Mouse (Mus musculus) hindlimb bud, embryonic 11.5 days (tissue): Measurements from ENCODE around the gene Gm29094.
"Not testable (repeated sequence)": the region's sequence is repeated elsewhere in the genome, so short reads cannot be mapped to it uniquely, and the experiment has no call there.

Experiments used
- DNase-seq: peaks from one replicate; pipeline ENCODE4 v3.0.0-alpha.2; 2012; ENCODE audit warnings: low read depth, low spot score; ENCODE audit errors: extremely low spot score

The Gm29094 gene

GRCm38 (mm10) chr9:89198969-89199416 is at the start of gene Gm29094, which contains the start of gene Bcl2a1b:
Gene Gm29094, plus strand, starts transcription at chr9:89199379.
Gene Bcl2a1b, plus strand, starts transcription at chr9:89199209.
- DNase-seq: not testable (repeated sequence)

- DNase-seq: not testable (repeated sequence)
These were observed 26.6 kb upstream of the Gm29094 start for GRCm38 (mm10) chr9:89172539-89172938.

GRCm38 (mm10) chr9:89178833-89179232 is 20.3 kb upstream of the Gm29094 start:
- DNase-seq: not testable (repeated sequence)

DNA sequence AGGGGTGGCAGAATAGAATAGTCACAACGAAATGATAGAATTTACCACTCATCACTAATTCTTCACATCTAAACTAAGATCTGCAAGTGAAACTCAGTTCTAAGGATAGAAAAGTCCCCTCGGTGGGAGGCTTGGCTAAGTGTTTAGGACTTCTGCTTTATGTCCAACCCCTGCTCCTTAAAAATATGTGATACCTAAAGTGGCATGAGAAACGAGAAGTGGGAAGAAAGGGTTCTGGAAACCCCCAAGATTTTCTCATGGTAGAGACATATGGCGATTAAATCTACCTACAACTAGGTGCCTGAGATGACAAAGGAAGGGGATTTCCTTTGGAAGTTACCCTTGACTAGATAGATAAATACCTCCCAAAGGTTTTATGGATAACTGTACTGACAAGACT is 19.7 kb upstream of the Gm29094 start:
- DNase-seq: not testable (repeated sequence)

DNA sequence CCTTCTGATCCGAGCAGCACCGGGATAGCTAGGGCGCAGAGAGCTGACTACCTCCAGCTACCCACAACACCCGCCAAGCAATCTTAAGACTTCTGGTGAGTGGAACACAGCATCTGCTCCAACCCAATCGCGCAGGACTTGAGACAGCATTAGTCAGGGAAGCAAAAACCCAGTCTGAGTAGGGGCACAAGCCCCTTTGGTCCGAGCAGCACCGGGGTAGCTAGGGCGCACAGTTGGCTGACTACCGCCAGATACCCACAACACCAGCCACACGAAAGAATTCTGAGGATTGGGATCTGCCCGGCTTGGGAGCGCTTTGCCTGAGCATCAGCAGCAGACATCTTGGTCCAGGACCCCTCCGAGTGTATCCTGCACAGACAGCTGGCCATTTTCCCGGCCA is 12.2 kb upstream of the Gm29094 start:
- DNase-seq: not testable (repeated sequence)

DNA sequence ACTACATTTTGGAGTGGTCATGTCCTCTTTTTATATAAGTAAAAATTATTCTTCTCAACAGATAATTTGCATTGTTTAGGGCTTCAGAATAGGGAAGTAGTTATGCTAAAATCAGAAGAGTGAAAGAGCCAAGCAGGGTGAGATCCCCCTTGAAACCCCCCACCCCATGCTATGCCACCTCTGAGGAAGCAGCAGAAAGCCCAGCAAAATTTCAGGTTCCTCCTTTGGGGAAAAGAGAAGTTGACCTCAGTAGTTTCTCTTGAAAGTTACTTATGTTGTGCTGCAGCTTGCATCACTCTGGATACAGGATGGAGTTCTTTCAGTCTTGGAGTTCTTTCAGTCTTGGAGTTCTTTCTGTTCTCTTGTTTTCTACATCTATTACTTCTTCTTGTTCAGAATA is 3.7 kb upstream of the Gm29094 start:
- DNase-seq: not testable (repeated sequence)

DNA sequence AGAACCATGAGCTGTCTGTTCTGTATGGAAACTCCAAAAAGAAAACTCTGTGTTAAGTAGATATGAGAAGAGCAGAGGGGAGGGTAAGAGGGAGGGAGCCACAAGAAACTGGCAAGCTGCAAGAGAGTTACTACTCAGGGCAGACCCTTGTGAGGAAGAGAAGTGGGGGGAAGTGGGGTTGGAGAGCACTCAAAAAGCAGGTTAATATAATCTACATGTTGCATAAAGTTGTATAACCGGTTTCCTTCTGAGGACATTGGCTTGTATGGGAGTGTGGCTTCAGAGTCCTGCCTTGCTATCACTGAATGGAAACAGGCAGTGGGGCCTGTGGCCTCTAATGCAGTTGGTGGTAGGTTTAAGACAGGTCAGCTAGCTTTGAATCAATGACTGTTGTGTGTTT is 1.7 kb upstream of the Gm29094 start:
- not testable (repeated sequence) for DNase-seq

DNA sequence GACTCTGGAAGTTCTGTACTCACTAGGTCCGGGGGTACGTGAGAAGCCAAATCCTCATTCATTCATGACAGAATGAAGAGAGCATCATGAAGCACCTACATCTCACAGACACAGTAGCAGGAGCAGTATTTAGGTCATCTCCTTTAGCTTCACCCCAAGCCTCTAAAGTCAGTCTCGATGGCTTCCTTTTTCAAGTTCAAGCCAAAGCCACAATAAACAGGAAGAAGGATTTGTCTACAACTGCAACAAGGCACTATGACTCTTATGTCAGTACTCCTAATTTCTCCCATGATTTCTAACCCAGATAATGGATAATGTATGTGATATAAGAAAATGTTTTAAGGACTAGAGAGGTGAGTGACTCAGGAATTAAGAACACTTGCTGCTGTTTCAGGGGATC is 830 bp upstream of the Gm29094 start:
- not testable (repeated sequence) for DNase-seq

DNA sequence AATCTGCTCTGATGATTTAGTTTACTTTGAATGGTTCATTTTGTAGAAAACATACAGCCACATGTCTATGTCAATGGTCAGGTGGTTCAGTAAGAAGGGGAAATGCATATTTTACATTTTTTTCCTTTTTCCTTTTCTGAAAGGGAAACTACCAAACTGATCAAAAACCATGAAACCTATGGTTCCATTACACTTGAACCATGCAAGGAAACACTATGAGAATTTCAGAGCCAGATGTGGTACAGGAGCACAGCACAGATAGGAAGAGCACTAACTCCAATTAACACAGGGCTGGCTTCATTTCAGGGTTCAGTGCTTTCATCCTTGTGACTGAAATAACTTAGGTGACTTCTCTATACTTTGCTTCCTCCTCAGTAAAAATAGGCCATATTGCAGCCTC is 3.1 kb downstream of the Gm29094 start:
- DNase-seq: not testable (repeated sequence)

GRCm38 (mm10) chr9:89208939-89209338 is 9.8 kb downstream of the Gm29094 start:
- DNase-seq: not testable (repeated sequence)

- not testable (repeated sequence) for DNase-seq
These were observed 11.3 kb downstream of the Gm29094 start, which contains the start of gene Mthfs for GRCm38 (mm10) chr9:89210353-89211064. Gene Mthfs, plus strand, starts transcription at chr9:89210676.

- DNase-seq: not testable (repeated sequence)
These were observed 12.1 kb downstream of the Gm29094 start for GRCm38 (mm10) chr9:89211065-89211858.

DNA sequence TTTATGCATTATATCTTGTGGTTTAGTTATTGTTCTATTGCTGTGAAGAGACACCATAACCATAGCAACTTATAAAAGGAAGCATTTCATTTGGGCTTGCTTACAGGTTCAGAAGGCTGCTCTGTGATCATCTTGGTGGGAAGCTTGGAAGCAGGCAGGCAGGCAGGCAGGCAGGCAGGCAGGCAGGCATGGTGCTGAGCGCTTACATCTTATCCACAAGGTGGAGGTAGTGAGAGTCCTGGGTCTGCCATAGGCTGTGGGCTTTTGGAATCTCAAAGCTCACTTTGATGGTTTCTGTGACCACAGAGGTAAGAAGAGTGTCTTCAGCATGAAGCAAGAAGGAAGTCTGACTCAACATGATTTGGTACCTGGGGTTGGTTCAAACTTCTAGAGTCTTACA is 13.2 kb downstream of the Gm29094 start:
- not testable (repeated sequence) for DNase-seq

GRCm38 (mm10) chr9:89218174-89218573 is 19.0 kb downstream of the Gm29094 start:
- DNase-seq: not testable (repeated sequence)

DNA sequence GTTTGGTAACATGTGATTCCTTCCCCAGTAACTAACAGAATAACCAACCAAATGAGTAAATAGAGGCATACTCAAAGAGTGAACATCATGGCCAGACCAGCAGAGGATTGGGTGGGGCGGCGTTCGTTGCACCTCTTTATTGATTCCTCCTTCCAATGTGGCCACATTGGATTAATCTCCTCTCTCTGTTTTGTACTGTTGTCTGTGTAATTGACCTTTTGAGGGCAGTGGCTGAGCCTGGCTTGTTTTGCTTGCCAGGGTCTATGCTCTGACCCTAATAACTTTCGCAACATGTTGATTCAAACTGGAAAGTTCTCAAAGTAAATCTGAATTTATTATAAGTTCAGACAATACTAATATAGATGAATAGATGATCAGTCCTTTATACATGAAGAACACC is 20.5 kb downstream of the Gm29094 start:
- not testable (repeated sequence) for DNase-seq

- not testable (repeated sequence) for DNase-seq
These were observed 21.6 kb downstream of the Gm29094 start for GRCm38 (mm10) chr9:89220704-89221287.

DNA sequence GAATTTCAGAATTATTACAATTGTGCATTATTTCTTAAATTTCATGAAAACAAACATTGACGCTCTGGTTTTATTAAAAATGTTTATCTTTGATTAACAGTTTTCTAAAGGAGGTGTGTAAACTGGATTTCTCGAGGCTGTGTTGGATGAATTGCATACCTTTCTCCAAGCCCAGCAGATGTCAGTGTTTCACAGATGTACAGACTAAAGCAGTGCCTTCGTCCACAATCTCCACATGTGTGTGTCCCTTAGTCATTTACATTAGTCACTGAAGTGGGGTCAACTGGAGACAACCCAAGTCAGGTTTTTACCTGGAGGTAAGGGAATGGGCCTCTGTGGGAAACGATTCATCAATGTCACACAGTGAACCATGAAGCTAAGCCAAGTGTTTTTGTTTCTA is 26.9 kb downstream of the Gm29094 start:
- DNase-seq: no peak

GRCm38 (mm10) chr9:89228122-89228521 is 28.9 kb downstream of the Gm29094 start:
- DNase-seq: no peak

DNA sequence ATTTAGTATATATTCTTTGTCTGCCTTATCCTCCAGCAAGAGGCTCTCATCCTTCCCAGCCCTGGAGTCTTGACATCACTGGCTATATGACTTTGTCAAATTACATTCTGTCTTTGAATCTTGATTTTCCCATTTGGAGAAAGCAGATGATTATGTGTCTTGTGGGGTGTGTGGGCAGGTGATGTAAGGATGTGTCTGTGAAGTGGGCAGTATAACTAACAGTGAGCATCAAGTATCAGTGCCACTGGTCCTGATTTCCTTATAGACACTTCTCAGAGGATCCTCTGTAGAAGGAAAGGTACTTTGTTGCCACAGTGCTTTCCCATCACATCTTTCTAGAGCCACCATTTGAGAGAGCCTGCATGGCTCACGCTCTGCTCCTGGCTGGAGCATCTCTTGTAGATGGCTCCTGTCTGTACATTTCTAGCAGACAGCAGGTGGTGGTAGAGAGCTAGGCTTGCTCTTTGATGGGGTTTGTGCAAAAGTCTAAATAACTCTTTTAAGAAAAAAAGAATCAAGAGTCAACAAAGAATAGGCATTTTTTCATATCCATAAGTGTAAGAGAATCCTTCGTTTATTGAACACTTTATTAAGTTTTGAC is 31.8 kb downstream of the Gm29094 start:
- not testable (repeated sequence) for DNase-seq

GRCm38 (mm10) chr9:89237131-89237530 is 38.0 kb downstream of the Gm29094 start:
- not testable (repeated sequence) for DNase-seq

- DNase-seq: not testable (repeated sequence)
These were observed 39.9 kb downstream of the Gm29094 start for GRCm38 (mm10) chr9:89238976-89239505.
